Mouse (Mus musculus): ENCODE data around the gene Skor1. TPM values are rescaled to one million over a fixed set of nuclear protein-coding genes. Genes with fewer than 3 reads are reported as not detected.
A peak's percentile ranks its signal among the peaks of the same experiment; 100 is the strongest.

Skor1 gene
- polyA plus RNA-seq, 1 experiment from 2014 or later: not detected

GRCm38 (mm10) chr9:63136756-63137614, 11.8 kb downstream of the Skor1 start:
- Histone ChIP-seq H3K27ac (ENCODE audit: low read length) (no peak overlapping the region), H3K9ac (replicated peaks; ENCODE audit: low read length) (no peak overlapping the region), H3K27me3 (ENCODE audit: insufficient read depth, low read length) (peaks cover 85% of the 10 kb centered on the region), H3K4me3 (ENCODE audit: low read length) (no peak overlapping the region), H3K4me2 (replicated peaks; ENCODE audit: low read depth, low read length) (no peak overlapping the region), H3K9me3 (ENCODE audit: low read length) (no peaks in the 10 kb centered on the region), H3K4me1 (ENCODE audit: insufficient read depth, low read length) (peaks cover 36% of the 10 kb centered on the region), H3K36me3 (ENCODE audit: insufficient read depth, low read length) (no peaks in the 10 kb centered on the region)
- no peak for ATAC-seq (ENCODE audit: low FRiP score, low TSS enrichment)
- 8% methylated on average over 19 of the region's 19 CpGs for WGBS

- H3K27me3 ChIP-seq (ENCODE audit: insufficient read depth, low read length): peaks cover 77% of the 10 kb centered on the region
- no peak overlapping the region for H3K4me3 ChIP-seq (ENCODE audit: low read length)
- H3K9ac ChIP-seq (replicated peaks; ENCODE audit: low read length): no peak overlapping the region
- no peaks in the 10 kb centered on the region for H3K36me3 ChIP-seq (ENCODE audit: insufficient read depth, low read length)
- H3K4me2 ChIP-seq (replicated peaks; ENCODE audit: low read depth, low read length): no peak overlapping the region
- WGBS: 5% methylated on average over 8 of the region's 8 CpGs
- no peak overlapping the region for H3K27ac ChIP-seq (ENCODE audit: low read length)
- no peaks in the 10 kb centered on the region for H3K9me3 ChIP-seq (ENCODE audit: low read length)
- no peak for ATAC-seq (ENCODE audit: low FRiP score, low TSS enrichment)
- peaks cover 43% of the 10 kb centered on the region for H3K4me1 ChIP-seq (ENCODE audit: insufficient read depth, low read length)
These were observed 12.5 kb downstream of the Skor1 start for GRCm38 (mm10) chr9:63136241-63136640.

GRCm38 (mm10) chr9:63135801-63136200, 13.0 kb downstream of the Skor1 start:
- no peak for ATAC-seq (ENCODE audit: low FRiP score, low TSS enrichment)
- Histone ChIP-seq H3K4me1 (ENCODE audit: insufficient read depth, low read length) (peaks cover 43% of the 10 kb centered on the region), H3K27me3 (ENCODE audit: insufficient read depth, low read length) (peaks cover 73% of the 10 kb centered on the region), H3K9me3 (ENCODE audit: low read length) (no peaks in the 10 kb centered on the region), H3K27ac (ENCODE audit: low read length) (no peak overlapping the region), H3K4me2 (replicated peaks; ENCODE audit: low read depth, low read length) (peak overlapping the region; percentile 49), H3K9ac (replicated peaks; ENCODE audit: low read length) (0 out of 2 replicates have a peak overlapping the region, but pooled peaks have one; percentile 32), H3K36me3 (ENCODE audit: insufficient read depth, low read length) (no peaks in the 10 kb centered on the region), H3K4me3 (ENCODE audit: low read length) (peak overlapping the region; percentile 39)
- under 1% methylated on average over 16 of the region's 16 CpGs for WGBS

DNA sequence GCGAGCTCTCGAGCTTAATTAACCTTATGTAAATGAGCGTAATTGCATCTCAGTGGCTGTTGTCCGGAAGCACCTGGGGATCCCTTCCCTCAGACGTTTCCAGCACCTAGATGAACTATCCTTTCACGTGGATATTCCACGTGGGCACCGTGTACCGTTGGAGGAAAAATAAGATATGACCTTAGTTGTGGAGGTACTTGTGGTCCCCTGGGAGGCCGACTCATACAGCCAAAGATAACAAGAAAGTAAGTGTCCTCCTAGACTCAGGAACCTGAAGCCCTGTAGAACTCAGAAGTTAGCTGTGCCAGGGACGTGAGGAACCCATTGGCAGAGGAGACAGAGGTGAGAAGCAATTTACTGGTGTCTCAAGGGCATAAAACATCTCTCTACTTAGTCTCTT, 13.4 kb downstream of the Skor1 start:
- Histone ChIP-seq H3K27me3 (ENCODE audit: insufficient read depth, low read length) (peaks cover 69% of the 10 kb centered on the region), H3K27ac (ENCODE audit: low read length) (no peak overlapping the region), H3K4me2 (replicated peaks; ENCODE audit: low read depth, low read length) (peak overlapping the region; percentile 49), H3K9ac (replicated peaks; ENCODE audit: low read length) (0 out of 2 replicates have a peak overlapping the region, but pooled peaks have one; percentile 32), H3K4me1 (ENCODE audit: insufficient read depth, low read length) (peaks cover 43% of the 10 kb centered on the region), H3K36me3 (ENCODE audit: insufficient read depth, low read length) (no peaks in the 10 kb centered on the region), H3K4me3 (ENCODE audit: low read length) (peak overlapping the region; percentile 39), H3K9me3 (ENCODE audit: low read length) (no peaks in the 10 kb centered on the region)
- 1% methylated on average over 11 of the region's 11 CpGs for WGBS
- ATAC-seq (ENCODE audit: low FRiP score, low TSS enrichment): no peak

DNA sequence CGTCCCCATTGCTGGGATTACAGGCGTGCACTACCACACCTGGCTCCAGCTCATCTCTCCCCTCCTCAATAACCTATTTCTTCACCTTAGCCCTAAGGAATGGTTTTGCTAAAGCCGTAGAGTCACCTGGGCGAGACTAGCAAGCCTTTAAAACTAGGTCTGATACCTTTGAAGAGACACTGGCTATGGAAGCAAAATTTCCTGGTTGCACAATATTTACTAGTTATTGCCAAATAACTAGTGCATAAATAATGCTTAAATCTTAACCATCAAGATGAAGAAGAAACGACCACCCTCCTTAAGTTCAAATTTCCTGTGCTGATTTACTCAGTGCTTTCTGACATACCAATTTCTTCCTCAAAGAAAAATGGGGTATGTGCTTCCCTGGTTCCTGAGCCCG, 15.1 kb downstream of the Skor1 start:
- 14% methylated on average over 6 of the region's 6 CpGs for WGBS
- Histone ChIP-seq H3K4me2 (replicated peaks; ENCODE audit: low read depth, low read length) (peak overlapping the region; percentile 65), H3K9me3 (ENCODE audit: low read length) (no peaks in the 10 kb centered on the region), H3K27ac (ENCODE audit: low read length) (no peak overlapping the region), H3K27me3 (ENCODE audit: insufficient read depth, low read length) (peaks cover 52% of the 10 kb centered on the region), H3K9ac (replicated peaks; ENCODE audit: low read length) (peak overlapping the region; percentile 41; the same call in 1 of the 2 replicates), H3K4me1 (ENCODE audit: insufficient read depth, low read length) (peaks cover 39% of the 10 kb centered on the region), H3K36me3 (ENCODE audit: insufficient read depth, low read length) (no peaks in the 10 kb centered on the region), H3K4me3 (ENCODE audit: low read length) (peak overlapping the region; percentile 74)
- no peak; the same call in 1 of the 2 replicates for ATAC-seq (ENCODE audit: low FRiP score, low TSS enrichment)

DNA sequence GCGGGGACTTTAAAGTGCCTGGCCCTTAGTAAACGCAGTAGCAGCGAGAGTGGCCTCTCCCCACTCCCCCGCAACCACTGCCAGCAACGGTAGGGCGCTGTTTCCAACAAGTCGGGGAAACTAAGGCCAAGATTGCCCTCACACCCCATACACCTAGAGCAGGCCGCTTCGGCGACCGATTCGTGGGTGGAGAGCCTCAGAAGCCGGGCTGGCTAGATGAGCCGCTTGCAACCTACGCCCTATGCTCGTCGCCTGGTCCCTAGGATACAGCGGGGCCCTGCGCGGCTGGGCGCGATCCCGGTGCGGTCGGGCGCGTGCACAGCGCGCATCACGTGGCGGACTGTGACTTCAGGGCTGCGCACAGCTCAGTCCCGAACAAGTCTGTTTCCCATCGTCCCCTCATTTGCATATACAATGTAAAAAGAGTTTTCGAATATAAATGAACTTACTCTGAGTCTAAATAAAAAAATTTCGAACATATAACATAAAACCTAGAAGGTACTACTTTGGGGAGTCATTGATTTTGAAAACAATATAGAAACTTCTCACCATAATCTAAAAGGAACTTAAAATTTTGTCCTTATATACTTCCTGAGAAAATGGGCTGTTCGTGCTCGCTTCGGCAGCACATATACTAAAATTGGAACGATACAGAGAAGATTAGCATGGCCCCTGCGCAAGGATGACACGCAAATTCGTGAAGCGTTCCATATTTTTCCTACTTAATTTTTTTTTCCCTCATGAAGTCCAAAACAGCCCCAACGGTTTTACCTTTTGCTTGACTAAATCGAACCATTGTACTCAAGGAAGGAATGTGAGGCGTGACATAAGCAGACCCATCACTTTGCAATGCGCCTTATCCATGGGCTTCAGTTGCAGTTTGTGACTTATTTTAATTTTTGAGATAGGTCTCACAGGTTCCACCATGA, 15.8 kb downstream of the Skor1 start:
- H3K9me3 ChIP-seq (ENCODE audit: low read length): no peaks in the 10 kb centered on the region
- H3K36me3 ChIP-seq (ENCODE audit: insufficient read depth, low read length): no peaks in the 10 kb centered on the region
- H3K27ac ChIP-seq (ENCODE audit: low read length): peak overlapping the region; percentile 87
- H3K4me2 ChIP-seq (replicated peaks; ENCODE audit: low read depth, low read length): peak overlapping the region; percentile 83
- peak; percentile 98 for ATAC-seq (ENCODE audit: low FRiP score, low TSS enrichment)
- H3K4me3 ChIP-seq (ENCODE audit: low read length): peak overlapping the region; percentile 74
- H3K9ac ChIP-seq (replicated peaks; ENCODE audit: low read length): peak overlapping the region; percentile 89
- under 1% methylated on average over 48 of the region's 48 CpGs for WGBS
- peaks cover 35% of the 10 kb centered on the region for H3K4me1 ChIP-seq (ENCODE audit: insufficient read depth, low read length)
- peaks cover 44% of the 10 kb centered on the region for H3K27me3 ChIP-seq (ENCODE audit: insufficient read depth, low read length)

- Histone ChIP-seq H3K4me2 (replicated peaks; ENCODE audit: low read depth, low read length) (peak overlapping the region; percentile 83), H3K9ac (replicated peaks; ENCODE audit: low read length) (peak overlapping the region; percentile 89), H3K36me3 (ENCODE audit: insufficient read depth, low read length) (no peaks in the 10 kb centered on the region), H3K27ac (ENCODE audit: low read length) (peak overlapping the region; percentile 87), H3K9me3 (ENCODE audit: low read length) (no peaks in the 10 kb centered on the region), H3K4me3 (ENCODE audit: low read length) (peak overlapping the region; percentile 74), H3K27me3 (ENCODE audit: insufficient read depth, low read length) (peaks cover 36% of the 10 kb centered on the region), H3K4me1 (ENCODE audit: insufficient read depth, low read length) (peaks cover 32% of the 10 kb centered on the region)
- ATAC-seq (ENCODE audit: low FRiP score, low TSS enrichment): peak; percentile 64; the same call in 1 of the 2 replicates
- WGBS: 3% methylated on average over 28 of the region's 28 CpGs
These were observed 16.7 kb downstream of the Skor1 start for GRCm38 (mm10) chr9:63131957-63132602.

GRCm38 (mm10) chr9:63129641-63130041, 19.1 kb downstream of the Skor1 start:
- no peak overlapping the region for H3K4me2 ChIP-seq (replicated peaks; ENCODE audit: low read depth, low read length)
- H3K36me3 ChIP-seq (ENCODE audit: insufficient read depth, low read length): no peaks in the 10 kb centered on the region
- H3K27ac ChIP-seq (ENCODE audit: low read length): no peak overlapping the region
- H3K9me3 ChIP-seq (ENCODE audit: low read length): no peaks in the 10 kb centered on the region
- no peak for ATAC-seq (ENCODE audit: low FRiP score, low TSS enrichment)
- no peak overlapping the region for H3K9ac ChIP-seq (replicated peaks; ENCODE audit: low read length)
- peaks cover 19% of the 10 kb centered on the region for H3K4me1 ChIP-seq (ENCODE audit: insufficient read depth, low read length)
- H3K4me3 ChIP-seq (ENCODE audit: low read length): no peak overlapping the region
- H3K27me3 ChIP-seq (ENCODE audit: insufficient read depth, low read length): peaks cover 14% of the 10 kb centered on the region
- 83% methylated on average over 8 of the region's 8 CpGs for WGBS

DNA sequence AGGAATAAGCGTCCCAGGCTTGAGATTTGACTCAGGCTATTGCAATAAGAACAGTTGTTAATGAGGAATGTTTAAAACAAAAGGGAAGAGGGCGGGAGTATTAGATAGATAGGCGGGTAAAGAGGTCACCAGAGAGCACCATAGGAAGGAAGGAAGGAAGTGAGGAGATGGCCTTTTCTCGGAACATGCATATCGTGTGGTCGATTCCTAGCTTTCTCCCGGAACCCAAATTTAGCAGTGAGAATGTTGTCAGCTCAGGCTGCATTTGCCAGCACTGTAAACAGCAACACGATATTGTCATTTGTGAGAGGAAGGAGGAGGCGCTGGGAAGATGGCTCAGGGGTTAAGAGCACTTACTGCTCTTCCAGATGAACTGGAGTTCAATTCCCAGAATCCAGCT, 24.2 kb downstream of the Skor1 start:
- Histone ChIP-seq H3K36me3 (ENCODE audit: insufficient read depth, low read length) (no peaks in the 10 kb centered on the region), H3K9ac (replicated peaks; ENCODE audit: low read length) (no peak overlapping the region), H3K4me3 (ENCODE audit: low read length) (no peak overlapping the region), H3K9me3 (ENCODE audit: low read length) (no peaks in the 10 kb centered on the region), H3K4me1 (ENCODE audit: insufficient read depth, low read length) (peaks cover 6% of the 10 kb centered on the region; the same call in 1 of the 2 replicates), H3K27me3 (ENCODE audit: insufficient read depth, low read length) (no peaks in the 10 kb centered on the region), H3K4me2 (replicated peaks; ENCODE audit: low read depth, low read length) (peak overlapping the region; percentile 90; the same call in 1 of the 2 replicates), H3K27ac (ENCODE audit: low read length) (no peak overlapping the region)
- WGBS: 47% methylated on average over 9 of the region's 9 CpGs
- no peak; the same call in 1 of the 2 replicates for ATAC-seq (ENCODE audit: low FRiP score, low TSS enrichment)

Measured in kidney, embryonic 16.5 days (tissue).